Mouse (Mus musculus): Measurements from ENCODE around the gene Sbds. TPM values are rescaled to one million over a fixed set of nuclear protein-coding genes. Genes with fewer than 3 reads are reported as not detected.

Sbds gene
- polyA plus RNA-seq (2015; fragmentation: Nextera tagmentation; extraction: Ambion mirVana), result 60.0 and 64.3 TPM in 2 replicates

DNA sequence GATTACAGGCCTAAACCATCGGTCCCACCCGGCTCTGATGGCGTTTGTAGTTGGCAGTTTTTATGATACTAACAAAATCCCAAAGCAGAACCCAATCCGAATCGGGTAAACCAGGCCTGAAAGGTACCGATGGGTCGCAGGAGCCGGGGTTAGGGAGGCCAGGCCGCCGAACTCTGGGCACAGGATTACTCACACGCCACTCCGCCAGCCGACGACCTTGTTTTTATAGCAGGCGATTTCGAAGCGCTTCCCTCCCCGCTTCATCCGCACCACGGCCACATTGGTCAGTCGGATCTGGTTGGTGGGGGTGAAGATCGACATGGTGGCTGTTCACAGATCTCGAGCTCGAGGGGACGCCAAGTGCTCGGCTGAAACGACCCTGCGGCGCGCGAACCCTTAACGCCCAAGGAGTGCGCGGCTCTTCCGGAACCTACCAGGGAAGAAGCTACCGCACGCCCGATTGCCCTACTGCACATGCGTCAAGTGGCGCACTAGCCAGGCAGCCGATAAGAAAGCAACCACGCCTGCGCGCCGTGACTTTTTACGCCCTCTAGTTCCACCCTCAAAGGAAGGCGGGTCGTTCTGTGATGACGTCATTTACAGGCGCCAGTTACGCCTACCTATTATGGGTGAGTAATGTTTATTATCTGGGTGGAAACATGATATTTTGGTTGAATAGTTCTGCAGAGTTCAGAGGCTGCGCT, at the start of gene Sbds, which contains the start of gene Tyw1:
Gene Sbds, minus strand, starts transcription at position 514 of the 704 bp plus-strand sequence.
Gene Tyw1, plus strand, starts transcription at position 603 of the 704 bp plus-strand sequence.
- H3K4me2 ChIP-seq (replicated peaks), result peak within 1 kb of the TSS; percentile 80
- peak within 1 kb of the TSS; percentile 88 for H3K4me3 ChIP-seq
- peaks cover 32% of the 10 kb centered on the region for H3K4me1 ChIP-seq
- H3K36me3 ChIP-seq, result peaks cover 29% of the 10 kb centered on the region
- H3K9me3 ChIP-seq, result no peaks in the 10 kb centered on the region
- WGBS, result under 1% methylated on average over 52 of the region's 52 CpGs
- peak; percentile 89 for ATAC-seq (replicated peaks)
- peak within 1 kb of the TSS; percentile 84 for H3K9ac ChIP-seq (replicated peaks)
- H3K27ac ChIP-seq (replicated peaks), result peak within 1 kb of the TSS; percentile 89
- H3K27me3 ChIP-seq, result no peaks in the 10 kb centered on the region

- Histone ChIP-seq H3K4me3 (no peak overlapping the region), H3K9me3 (no peaks in the 10 kb centered on the region), H3K4me1 (no peaks in the 10 kb centered on the region), H3K4me2 (replicated peaks) (no peak overlapping the region), H3K36me3 (peaks cover 12% of the 10 kb centered on the region; the same call in 1 of the 2 replicates), H3K27ac (replicated peaks) (no peak overlapping the region), H3K9ac (replicated peaks) (no peak overlapping the region), H3K27me3 (no peaks in the 10 kb centered on the region)
- no peak for ATAC-seq (replicated peaks)
- WGBS, result 90% methylated on average over 6 of the region's 6 CpGs
Measured at GRCm38 (mm10) chr5:130303611-130304010, 48.3 kb upstream of the Sbds start.

DNA sequence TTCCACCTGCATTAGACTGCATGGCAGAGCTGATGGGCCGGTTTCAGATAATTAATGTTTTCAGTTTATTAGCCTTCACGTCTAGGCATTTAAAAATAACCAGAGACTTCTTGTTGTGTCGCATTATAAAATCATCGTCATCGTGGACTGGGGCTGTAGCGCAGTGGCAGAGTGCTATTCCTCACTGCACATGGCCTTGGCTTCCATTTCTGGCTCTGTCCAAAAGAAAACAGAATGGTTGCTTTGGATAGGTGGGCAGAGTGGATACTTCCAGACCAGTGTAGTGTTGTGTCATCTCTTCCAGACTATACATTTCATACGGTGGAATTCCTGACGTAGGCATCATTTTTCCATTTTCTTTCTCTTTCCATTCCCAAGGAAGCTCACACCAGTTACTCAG, 44.2 kb upstream of the Sbds start:
- Histone ChIP-seq H3K4me2 (replicated peaks) (no peak overlapping the region), H3K9ac (replicated peaks) (no peak overlapping the region), H3K4me1 (no peaks in the 10 kb centered on the region; the same call in none of the 2 replicates), H3K9me3 (no peaks in the 10 kb centered on the region), H3K4me3 (no peak overlapping the region), H3K36me3 (peaks cover 23% of the 10 kb centered on the region; the same call in 1 of the 2 replicates), H3K27ac (replicated peaks) (no peak overlapping the region), H3K27me3 (no peaks in the 10 kb centered on the region)
- WGBS, result 91% methylated on average over 8 of the region's 8 CpGs
- no peak for ATAC-seq (replicated peaks)

DNA sequence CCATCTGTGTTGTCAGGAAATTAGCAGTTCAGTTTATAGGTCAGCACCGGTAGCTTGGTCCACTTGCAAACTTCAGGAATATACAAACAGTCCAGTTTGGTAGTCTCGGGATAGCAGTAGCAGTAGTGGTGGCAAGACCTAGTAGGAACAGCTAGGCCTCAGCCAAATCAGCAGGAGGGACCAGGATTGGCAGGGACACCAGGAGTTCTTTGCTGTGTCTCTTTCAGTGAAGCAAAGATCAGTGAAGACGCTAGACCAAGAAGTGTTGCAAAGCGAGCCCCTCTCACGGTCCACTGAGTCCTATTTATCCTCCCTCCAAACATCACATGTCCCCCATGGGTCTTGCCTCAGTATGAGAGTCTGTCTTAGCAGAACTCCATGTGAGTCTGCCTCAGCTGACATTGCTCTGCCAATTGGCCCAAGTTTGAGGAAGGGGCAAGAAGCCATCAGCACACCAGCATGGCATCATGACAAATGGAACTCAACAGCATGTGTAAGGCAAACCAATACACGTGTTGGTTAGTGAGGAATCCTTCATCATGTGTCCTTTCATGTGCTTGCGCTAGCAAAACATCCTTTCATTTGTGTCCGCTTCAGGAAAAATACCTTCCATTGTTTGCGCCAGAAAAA, 43.6 kb upstream of the Sbds start:
- Histone ChIP-seq H3K4me2 (replicated peaks) (no peak overlapping the region), H3K4me3 (no peak overlapping the region), H3K27ac (replicated peaks) (no peak overlapping the region), H3K27me3 (no peaks in the 10 kb centered on the region), H3K9ac (replicated peaks) (no peak overlapping the region), H3K9me3 (no peaks in the 10 kb centered on the region), H3K36me3 (peaks cover 23% of the 10 kb centered on the region; the same call in 1 of the 2 replicates), H3K4me1 (peaks cover 6% of the 10 kb centered on the region)
- 89% methylated on average over 9 of the region's 9 CpGs for WGBS
- ATAC-seq (replicated peaks), result no peak

- Histone ChIP-seq H3K9ac (replicated peaks) (no peak overlapping the region), H3K27me3 (no peaks in the 10 kb centered on the region), H3K4me2 (replicated peaks) (no peak overlapping the region), H3K4me1 (peaks cover 12% of the 10 kb centered on the region), H3K36me3 (peaks cover 23% of the 10 kb centered on the region; the same call in 1 of the 2 replicates), H3K27ac (replicated peaks) (no peak overlapping the region), H3K4me3 (no peak overlapping the region), H3K9me3 (no peaks in the 10 kb centered on the region)
- no peak for ATAC-seq (replicated peaks)
- WGBS, result 80% methylated on average over 5 of the region's 5 CpGs
Measured at GRCm38 (mm10) chr5:130296071-130296470, 40.7 kb upstream of the Sbds start.

DNA sequence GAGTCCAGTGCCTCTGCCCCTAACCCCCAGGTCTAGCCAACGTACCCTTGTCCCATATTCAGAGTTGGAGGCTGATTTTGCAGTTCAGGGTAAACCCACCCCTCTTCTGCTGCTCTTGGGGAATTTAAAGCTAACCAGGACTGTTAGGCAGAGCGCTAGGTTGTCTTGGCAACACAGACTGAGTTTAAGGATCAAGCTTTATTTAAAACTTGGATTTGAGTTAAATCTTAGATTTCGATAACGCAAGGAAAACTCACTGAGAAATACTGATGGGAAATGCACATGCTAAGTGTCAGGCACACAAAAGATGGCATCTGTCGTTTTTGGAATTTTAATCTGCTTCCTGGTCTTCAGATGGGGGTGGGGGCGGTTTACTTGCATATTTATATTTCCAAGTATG, 39.3 kb upstream of the Sbds start:
- Histone ChIP-seq H3K4me2 (replicated peaks) (no peak overlapping the region), H3K36me3 (peaks cover 24% of the 10 kb centered on the region), H3K4me3 (no peak overlapping the region), H3K9ac (replicated peaks) (no peak overlapping the region), H3K27me3 (no peaks in the 10 kb centered on the region), H3K27ac (replicated peaks) (peak overlapping the region; percentile 71), H3K4me1 (peaks cover 12% of the 10 kb centered on the region), H3K9me3 (no peaks in the 10 kb centered on the region)
- WGBS, result 61% methylated on average over 6 of the region's 6 CpGs
- ATAC-seq (replicated peaks), result peak; percentile 74

DNA sequence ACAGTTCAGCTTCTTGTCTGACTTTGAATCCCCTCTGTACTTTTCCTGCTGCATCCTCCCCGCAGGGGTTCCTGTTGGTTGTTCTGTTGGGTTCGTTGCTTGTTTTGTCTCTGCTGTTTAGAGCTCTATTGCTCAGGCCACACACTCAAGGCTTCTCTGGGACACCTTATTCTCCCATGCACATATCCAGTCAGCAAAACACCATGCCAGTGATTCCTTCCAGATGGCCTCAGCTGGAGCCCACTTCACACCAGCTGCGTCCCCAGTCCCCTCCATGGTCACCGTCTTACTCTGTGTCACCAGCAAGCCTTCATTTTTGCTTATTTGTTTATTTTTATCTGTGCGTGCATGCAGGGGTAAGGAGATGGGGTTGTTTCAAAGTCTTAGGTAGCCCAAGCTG, 38.6 kb upstream of the Sbds start:
- 78% methylated on average over 5 of the region's 5 CpGs for WGBS
- ATAC-seq (replicated peaks), result no peak
- Histone ChIP-seq H3K9me3 (no peaks in the 10 kb centered on the region), H3K27me3 (no peaks in the 10 kb centered on the region), H3K36me3 (peaks cover 26% of the 10 kb centered on the region), H3K27ac (replicated peaks) (peak overlapping the region; percentile 71), H3K4me2 (replicated peaks) (no peak overlapping the region), H3K9ac (replicated peaks) (no peak overlapping the region), H3K4me3 (no peak overlapping the region), H3K4me1 (peaks cover 12% of the 10 kb centered on the region)

GRCm38 (mm10) chr5:130292976-130293375, 37.6 kb upstream of the Sbds start:
- Histone ChIP-seq H3K4me3 (no peak overlapping the region), H3K9me3 (no peaks in the 10 kb centered on the region), H3K27ac (replicated peaks) (peak overlapping the region; percentile 46; the same call in 1 of the 2 replicates), H3K4me1 (peaks cover 12% of the 10 kb centered on the region), H3K36me3 (peaks cover 25% of the 10 kb centered on the region), H3K4me2 (replicated peaks) (no peak overlapping the region), H3K9ac (replicated peaks) (no peak overlapping the region), H3K27me3 (no peaks in the 10 kb centered on the region)
- ATAC-seq (replicated peaks), result no peak
- WGBS, result 83% methylated on average over 4 of the region's 4 CpGs

DNA sequence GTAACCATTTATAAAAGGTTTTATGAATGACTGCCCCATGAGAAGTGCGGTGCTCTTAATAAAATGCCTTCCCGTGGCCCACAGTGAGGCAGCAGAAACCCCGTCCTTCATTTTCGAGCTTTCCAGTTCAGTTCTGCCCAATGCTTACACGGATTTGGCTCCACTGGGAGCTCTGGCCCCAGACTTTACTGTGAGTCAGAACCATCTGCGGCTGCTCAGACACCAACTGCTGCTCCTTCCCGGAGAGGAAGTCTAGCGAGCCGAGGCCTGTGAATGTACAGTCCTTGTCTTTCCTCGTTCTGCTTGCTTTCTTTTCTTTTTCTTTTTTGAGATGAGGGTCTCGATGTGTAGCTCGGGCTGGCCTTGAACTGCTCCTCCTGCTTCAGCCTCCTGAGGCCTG, 35.4 kb upstream of the Sbds start:
- Histone ChIP-seq H3K27me3 (no peaks in the 10 kb centered on the region), H3K27ac (replicated peaks) (peak overlapping the region; percentile 72), H3K9me3 (no peaks in the 10 kb centered on the region), H3K9ac (replicated peaks) (no peak overlapping the region), H3K36me3 (peaks cover 13% of the 10 kb centered on the region), H3K4me3 (no peak overlapping the region), H3K4me1 (peaks cover 12% of the 10 kb centered on the region), H3K4me2 (replicated peaks) (no peak overlapping the region)
- WGBS, result 83% methylated on average over 12 of the region's 12 CpGs
- no peak for ATAC-seq (replicated peaks)

DNA sequence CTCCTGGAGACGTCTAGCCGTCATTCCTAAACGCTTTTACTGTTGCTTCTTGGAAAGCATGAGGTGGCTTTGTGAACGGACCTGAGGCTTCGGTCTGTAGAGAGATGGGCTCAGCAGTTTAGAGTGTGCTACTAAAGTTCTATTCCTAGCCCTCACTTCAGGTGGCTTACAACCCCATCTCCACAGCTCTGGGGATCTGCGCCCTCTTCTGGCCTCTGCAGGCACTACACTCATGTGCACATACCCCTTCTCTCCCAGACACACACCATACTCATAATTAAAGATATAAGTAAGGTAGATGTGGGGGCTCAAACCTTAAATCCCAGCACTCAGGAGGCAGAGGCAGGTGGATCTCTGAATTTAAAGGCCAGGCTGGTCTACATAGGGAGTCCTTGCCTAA, 34.9 kb upstream of the Sbds start:
- H3K9me3 ChIP-seq, result no peaks in the 10 kb centered on the region
- peaks cover 13% of the 10 kb centered on the region for H3K36me3 ChIP-seq
- no peaks in the 10 kb centered on the region for H3K27me3 ChIP-seq
- peaks cover 12% of the 10 kb centered on the region for H3K4me1 ChIP-seq
- no peak for ATAC-seq (replicated peaks)
- no peak overlapping the region for H3K27ac ChIP-seq (replicated peaks)
- H3K4me3 ChIP-seq, result no peak overlapping the region
- no peak overlapping the region for H3K9ac ChIP-seq (replicated peaks)
- H3K4me2 ChIP-seq (replicated peaks), result no peak overlapping the region
- WGBS, result over 99% methylated on average over 6 of the region's 6 CpGs

GRCm38 (mm10) chr5:130288106-130288505, 32.8 kb upstream of the Sbds start:
- no peaks in the 10 kb centered on the region for H3K9me3 ChIP-seq
- no peak overlapping the region for H3K27ac ChIP-seq (replicated peaks)
- H3K4me3 ChIP-seq, result no peak overlapping the region
- H3K36me3 ChIP-seq, result peaks cover 28% of the 10 kb centered on the region
- 94% methylated on average over 7 of the region's 7 CpGs for WGBS
- ATAC-seq (replicated peaks), result no peak
- no peaks in the 10 kb centered on the region; the same call in 1 of the 2 replicates for H3K4me1 ChIP-seq
- H3K4me2 ChIP-seq (replicated peaks), result no peak overlapping the region
- no peak overlapping the region for H3K9ac ChIP-seq (replicated peaks)
- H3K27me3 ChIP-seq, result no peaks in the 10 kb centered on the region

GRCm38 (mm10) chr5:130283079-130283732, 27.9 kb upstream of the Sbds start:
- Histone ChIP-seq H3K36me3 (peaks cover 50% of the 10 kb centered on the region), H3K27ac (replicated peaks) (no peak overlapping the region), H3K9me3 (no peaks in the 10 kb centered on the region), H3K27me3 (no peaks in the 10 kb centered on the region), H3K4me3 (no peak overlapping the region), H3K9ac (replicated peaks) (no peak overlapping the region), H3K4me2 (replicated peaks) (no peak overlapping the region), H3K4me1 (no peaks in the 10 kb centered on the region)
- no peak for ATAC-seq (replicated peaks)
- 96% methylated on average over 9 of the region's 9 CpGs for WGBS

All from forebrain, embryonic 15.5 days (tissue).